Mouse (Mus musculus): Measurements from ENCODE around the gene Cdh23.
"Not testable (repeated sequence)": the region's sequence is repeated elsewhere in the genome, so short reads cannot be mapped to it uniquely, and the experiment has no call there.

Gene Cdh23

DNA sequence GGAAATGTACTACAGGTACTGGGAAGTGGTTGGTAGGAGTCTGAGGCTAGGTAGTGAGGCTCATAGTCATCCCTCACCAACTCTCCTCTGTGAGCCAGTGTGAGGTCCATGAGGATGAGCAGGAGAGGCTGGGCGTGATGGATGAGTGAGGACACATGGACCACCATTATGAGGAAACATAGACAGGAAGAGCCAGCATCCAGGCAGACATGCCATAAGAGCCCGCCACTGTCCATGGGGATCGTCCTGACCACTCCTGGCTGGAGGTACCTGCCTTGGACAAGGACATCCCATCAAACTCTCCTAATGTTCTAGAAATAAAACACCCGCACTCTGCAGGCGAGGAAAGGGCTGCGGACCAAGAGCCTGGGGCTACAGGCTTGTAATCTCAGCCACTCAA is at the start of gene Cdh23:
Gene Cdh23, minus strand, starts transcription at position 101 of the 400 bp plus-strand sequence.
- no peak for DNase-seq (ENCODE audit: low spot score)

DNA sequence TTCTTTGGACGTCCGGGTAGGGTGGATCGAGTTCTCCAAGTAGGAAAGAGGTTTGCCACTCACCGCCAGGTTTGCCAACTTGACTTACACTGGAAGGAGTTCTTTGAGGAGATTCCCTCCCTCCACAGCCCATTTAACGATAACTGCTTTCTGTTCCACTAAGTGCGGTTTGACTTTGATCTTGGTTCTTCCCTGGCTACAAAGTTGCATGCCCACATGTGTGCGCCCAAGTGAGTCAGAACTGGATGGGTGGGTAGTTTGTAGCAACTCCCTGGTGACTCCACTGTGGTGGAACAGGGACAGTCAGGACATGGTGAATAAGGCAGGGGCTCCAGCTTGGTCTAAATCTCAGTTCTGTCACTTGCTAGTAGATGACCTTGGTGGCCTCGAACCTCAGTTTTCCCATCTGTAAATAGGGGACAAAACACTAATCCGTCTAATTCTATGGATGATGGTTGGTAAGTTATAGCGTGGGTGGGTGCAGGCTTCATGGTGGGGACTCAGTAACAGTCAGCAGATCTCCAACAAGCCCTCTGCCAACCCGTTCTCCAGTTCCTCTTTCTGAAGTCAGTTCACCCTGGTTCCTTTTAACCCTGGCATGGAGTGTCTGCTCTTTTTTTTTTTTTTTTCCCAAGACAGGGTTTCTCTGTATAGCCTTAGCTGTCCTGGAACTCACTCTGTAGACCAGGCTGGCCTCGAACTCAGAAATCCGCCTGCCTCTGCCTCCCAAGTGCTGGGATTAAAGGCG is 48.4 kb upstream of the Cdh23 start:
- DNase-seq (ENCODE audit: low spot score), result no peak

DNA sequence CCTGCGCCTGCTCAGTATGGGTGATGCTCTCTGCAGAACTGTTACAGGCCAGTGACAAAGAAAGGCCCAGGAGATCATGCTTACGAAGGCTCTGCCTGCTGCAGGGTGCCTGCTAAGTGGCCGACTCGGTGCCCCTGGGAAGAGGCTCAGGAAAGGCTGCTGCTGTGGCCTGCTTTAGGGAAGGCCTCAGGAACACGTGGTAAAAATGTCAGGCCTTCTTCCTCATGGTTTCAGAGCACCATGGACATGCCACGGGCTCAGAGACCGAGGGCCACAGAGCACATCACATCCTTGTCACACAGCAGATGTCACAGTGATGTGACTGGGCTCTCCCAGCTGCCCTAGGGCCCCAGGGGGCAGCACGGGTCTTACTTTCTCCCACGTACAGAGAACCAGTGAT is 47.4 kb upstream of the Cdh23 start:
- no peak for DNase-seq (ENCODE audit: low spot score)

DNA sequence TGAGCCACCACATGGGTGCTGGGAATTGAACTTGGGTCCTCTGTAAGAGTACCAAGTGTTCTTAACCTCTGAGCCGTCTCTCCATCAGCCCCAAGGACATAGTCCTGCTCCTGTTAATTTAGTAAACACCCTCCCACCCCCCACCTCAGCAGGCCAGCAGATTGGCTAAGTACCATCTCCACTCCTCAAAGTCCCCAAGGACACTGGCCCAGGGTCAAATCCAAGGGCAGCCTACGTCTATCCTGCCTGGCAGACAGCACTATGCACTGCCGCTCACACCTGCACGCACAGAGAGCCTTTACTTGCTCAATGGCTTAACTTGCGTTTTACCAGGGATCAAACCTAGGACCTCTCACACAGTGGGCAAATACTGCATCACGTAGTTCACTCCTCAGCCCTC is 46.7 kb upstream of the Cdh23 start:
- DNase-seq (ENCODE audit: low spot score), result no peak

DNA sequence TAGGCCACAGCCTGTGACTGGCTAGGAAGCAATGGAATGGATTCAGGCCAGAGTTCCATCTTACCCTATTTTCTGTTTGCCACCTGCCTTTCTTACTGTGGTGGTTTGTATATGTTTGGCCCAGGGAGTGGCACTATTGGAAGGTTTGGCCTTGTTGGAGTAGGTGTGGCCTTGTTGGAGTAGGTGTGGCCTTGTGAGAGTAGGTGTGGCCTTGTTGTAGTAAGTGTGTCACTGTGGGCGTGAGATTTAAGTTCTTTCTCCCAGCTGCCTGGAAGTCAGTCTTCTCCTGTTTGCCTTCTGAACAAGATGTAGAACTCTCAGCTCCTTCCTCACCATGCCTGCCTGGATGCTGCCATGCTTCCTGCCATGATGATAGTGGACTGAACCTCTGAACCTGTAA is 46.0 kb upstream of the Cdh23 start:
- DNase-seq (ENCODE audit: low spot score), result not testable (repeated sequence)

DNA sequence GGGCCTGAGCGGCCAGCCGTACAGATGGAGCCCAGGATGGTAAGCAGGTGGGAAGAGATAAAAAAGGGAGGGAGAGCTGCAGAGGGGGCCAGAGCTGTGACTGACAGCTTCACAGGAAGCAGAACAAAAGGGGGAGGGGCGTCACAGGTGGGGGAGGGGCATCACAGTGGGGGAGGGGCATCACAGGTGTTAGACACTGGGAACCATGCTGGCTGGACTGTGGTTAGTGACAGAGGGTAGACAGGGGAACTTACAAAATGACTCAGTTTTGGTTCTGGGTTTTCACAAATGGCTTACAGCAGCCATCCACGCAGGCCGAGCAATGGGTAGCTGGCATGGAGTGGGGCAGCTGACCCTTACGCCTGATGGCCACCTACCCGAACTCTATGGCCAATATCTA is 45.1 kb upstream of the Cdh23 start:
- no peak for DNase-seq (ENCODE audit: low spot score)

DNA sequence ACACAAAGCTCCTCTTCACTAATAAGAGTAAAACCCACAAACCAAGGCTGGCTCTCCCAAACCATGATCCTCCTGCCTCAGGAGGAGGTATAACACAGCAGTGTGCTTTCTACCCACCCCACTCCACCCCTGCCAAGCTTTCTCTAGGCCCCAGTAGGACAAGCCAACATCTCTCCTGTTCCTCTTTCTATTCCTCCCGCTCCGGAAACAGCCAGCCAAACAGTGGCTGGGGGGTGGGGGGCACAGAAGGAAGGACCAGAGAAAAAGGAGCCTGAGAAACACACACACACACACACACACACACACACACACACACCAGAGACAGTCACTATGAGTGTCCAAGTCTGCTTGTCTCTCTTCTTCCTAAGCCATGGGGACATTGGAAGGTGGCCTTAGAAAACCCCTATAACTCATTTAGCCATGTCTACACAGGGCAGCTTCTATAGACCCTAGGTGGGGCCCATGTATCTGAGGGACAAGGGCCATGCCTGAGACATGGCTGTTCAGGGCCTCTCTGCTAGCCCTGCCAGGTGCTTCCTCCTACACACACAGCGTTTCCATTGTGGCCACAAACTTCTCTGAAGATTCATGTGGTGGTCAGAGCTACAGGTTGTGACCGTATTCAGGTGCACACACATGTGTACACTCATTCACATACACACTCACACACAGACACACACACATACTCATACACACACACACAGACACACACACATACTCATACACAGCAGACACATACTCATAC is 43.5 kb upstream of the Cdh23 start:
- DNase-seq (ENCODE audit: low spot score), result no peak

DNA sequence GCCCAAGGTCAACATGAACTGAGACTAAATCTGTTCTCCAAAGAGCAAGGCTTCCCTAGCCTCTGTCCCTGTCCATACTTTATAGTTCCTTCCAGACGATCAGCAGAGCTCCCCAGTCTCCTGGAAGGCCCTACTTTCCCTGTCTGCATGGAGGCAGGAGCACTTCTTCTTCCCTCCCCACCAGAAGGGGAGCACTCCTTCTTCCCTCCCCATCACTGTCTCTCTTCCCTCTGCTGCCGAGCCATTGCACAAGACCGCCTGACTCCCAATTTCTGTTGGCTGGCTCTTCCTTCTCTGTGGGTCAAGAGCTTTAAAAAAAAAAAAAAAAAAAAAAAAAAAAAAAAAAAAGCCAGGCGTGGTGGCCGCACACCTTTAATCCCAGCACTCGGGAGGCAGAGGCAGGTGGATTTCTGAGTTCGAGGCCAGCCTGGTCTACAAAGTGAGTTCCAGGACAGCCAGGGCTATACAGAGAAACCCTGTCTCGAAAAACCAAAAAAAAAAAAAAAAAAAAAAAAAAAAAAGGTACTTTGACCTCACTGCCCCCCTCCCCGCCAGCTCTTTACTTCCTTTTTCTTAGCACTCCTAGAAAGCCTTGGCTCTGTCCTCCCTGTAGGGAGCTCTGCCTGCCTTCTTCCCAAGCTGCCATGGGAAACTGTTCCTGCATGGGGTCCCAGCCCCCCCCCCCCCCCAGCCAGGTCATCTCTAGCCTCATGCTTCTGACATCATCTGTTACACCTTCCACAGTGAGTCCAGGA is 41.8 kb upstream of the Cdh23 start:
- no peak for DNase-seq (ENCODE audit: low spot score)

DNA sequence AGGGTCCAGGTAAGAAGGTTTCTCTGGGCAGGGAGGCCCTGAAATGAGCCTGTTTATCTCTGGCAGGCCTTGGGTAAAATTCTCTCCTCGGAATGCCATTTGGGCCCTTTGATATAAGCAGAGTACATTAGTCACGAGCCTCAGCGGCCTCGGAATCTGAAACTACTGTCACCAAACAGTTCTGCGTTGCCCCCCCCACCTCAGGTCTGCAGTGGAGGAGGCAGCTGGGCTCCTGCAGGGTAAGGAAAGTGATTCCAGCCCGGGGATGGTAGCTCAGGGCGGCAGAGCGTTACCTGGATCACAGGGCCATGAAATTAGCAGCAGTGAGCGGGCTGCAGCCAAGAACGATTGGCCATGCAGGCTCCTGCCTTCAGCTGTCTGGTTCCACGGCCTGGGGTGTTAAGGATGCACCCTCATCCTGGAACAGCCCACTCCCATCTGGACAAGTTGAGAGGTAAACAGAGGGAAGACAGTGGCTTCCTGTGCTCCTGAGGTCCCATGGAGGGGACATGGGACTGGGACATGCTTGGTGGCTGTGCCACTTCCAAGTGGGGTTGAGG is 41.0 kb upstream of the Cdh23 start:
- DNase-seq (ENCODE audit: low spot score), result no peak

DNA sequence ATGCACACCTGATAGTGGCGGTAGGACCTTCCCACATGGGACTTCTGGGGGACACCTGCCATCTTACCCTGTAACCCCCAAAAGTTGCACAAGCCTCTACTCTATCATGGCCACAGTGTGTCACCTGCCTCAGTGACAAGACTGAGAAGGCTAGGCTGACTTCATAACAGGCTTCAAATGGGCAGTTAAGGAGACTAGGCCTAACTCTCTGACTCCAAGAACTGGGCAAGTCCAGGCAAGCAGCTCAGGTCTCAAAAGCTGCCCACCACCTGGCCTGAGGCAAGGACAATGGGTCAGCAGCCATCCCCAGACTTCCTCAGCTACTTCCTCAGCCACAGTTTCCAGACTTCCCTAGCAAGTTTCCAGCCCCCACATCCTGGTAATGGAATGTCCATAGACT is 39.4 kb upstream of the Cdh23 start:
- no peak for DNase-seq (ENCODE audit: low spot score)

DNA sequence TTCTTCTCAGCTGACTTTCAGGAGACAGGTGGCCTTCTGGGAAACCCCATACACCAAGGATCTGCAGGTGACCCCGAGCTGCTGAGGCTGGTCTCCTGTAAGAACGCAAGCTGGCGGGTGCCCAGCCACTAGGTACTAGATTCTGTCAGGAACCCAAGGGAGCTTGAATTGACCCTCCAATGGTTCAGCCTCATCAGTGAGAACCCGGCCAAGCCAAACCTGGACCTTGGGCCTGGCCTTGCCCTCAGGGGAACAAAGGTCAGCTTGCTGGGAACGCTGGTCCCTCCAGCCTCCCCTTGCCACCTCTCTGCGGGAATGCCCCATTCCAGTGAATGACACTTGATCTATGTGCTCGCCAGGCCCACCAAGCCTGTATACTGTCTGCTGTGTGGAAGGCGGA is 37.2 kb upstream of the Cdh23 start:
- DNase-seq (ENCODE audit: low spot score), result no peak

DNA sequence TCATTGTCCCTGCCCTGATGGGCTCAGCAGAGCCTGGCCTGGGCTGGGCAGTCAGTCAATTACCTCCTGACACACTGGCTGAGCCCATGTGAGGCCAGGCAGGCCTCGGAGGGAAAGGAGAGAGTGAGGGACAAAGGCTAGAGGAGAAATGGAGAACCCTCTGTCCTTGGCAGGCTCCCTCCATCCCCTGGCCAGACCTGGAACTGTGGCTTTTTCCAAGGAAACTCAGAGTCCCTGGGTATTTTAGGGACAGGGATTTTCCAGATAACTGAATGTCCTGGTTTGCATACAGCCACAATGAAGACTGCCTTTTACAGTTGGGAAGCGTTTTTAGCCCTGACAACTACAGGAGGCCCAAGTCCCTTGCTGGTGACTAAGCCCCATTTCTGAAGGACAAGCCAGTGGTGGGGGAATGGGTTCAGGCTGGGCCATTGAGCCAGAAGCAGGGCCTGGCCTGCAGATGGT is 36.1 kb upstream of the Cdh23 start:
- no peak for DNase-seq (ENCODE audit: low spot score)

DNA sequence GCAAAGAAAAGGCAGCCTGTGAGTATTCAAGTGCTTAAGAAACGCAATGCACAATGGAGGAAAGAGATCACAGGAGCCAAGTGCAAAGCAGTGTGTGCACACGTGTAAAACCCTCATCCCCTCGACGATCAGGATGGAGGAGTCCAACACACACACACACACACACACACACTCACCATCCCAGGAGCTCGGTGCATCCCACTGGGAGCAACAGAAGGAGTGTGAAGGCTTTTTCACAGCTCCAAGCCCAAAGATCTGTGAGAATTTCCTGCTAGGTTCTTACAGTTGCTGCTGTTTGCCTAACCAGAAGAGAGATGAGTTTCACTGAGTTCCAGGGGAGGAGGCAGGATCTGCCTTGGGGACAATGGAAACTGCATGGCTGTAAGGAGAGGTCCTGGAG is 35.5 kb upstream of the Cdh23 start:
- DNase-seq (ENCODE audit: low spot score), result no peak

DNA sequence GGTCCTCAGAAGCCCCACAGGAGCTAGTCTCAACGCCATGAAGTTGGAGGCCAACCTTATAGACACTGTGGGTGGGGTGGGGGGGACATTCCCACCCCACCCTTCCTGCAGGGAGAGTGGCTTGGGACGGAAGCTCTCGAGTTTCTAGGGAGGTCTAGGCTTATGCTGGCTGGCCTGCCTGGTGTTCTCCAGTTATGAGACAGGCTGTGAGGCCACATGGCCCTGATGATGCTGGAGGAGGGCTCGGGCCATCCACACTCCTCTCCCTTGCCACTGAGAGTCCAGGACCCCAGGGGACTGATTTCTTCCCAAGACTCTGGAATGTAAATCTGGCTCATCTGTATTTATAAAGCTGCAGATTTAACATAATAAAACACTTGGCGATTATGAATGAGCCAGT is 31.0 kb upstream of the Cdh23 start:
- no peak for DNase-seq (ENCODE audit: low spot score)

DNA sequence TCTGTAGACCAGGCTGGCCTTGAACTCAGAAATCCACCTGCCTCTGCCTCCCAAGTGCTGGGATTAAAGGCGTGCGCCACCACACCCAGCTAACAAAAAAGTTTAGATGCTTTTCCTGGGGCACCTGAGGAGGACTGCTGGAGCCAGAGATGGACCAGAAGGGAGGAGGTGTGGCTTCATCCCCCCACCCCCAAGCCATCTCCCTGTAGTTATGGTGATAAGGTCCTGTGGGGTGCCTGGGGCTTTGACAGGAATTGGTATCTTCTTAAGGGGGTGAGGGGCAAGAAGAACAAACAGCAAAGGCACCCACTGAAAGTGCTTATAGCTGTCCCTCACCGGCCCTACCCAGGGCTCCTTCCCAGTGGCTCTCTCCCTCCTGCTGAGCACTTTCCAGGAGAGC is 30.6 kb upstream of the Cdh23 start:
- DNase-seq (ENCODE audit: low spot score), result no peak

DNA sequence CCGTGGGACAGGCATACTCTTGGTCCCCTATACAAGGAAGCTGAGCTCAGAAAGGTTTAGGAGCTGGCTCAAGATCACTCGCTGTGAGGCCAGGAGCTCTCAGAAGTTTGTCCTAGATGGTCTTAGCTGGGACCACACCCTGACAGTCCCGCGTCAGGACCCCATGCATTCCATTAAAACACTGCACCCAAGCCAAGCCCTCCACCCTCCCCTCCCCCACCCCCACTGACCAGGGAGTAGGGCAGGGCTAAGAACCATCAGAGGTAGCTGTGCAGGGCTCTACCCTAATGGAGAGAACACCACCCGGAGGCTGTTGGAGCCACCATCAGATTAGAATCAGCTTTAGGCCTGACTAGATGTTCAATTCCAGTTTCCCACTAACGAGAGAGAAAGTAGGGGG is 28.2 kb upstream of the Cdh23 start:
- DNase-seq (ENCODE audit: low spot score), result no peak

DNA sequence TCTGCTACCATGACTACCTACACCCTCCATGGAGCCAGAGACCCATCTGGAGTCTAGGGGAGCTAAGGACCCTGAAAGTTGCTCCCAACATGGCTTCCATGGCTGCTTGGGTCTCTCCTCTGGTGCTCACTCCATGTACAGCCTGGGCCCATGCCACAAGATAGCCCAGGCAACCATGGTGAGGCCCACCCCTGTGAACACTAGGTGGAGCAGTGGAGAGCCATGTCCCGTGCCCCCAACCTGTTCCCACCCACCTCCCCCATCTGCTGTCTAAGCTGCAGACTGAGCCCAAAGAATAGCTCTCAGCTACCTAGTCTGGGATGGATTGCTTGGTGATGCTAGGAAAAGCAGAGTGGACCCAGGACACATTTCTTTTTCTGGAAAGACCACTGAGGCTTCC is 27.1 kb upstream of the Cdh23 start:
- no peak for DNase-seq (ENCODE audit: low spot score)

DNA sequence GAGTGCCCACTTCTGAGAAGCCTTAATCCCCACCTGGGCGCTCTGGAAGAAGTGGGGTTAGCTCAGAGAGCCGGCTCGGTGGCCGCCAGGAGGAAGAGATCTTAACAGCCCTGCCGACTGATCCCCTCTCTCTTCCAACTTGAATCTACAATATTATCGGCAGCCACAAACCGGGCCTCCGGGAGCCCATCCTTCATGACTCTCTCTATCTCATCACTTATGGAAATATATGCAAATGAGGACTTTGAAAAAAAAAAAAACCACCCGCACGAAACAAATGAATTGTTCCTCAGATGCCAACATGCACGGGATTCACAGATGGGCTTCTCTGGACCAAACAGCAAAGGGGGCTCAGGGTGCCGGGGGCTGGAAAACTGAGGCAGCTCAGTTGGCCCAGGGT is 25.4 kb upstream of the Cdh23 start:
- no peak for DNase-seq (ENCODE audit: low spot score)

DNA sequence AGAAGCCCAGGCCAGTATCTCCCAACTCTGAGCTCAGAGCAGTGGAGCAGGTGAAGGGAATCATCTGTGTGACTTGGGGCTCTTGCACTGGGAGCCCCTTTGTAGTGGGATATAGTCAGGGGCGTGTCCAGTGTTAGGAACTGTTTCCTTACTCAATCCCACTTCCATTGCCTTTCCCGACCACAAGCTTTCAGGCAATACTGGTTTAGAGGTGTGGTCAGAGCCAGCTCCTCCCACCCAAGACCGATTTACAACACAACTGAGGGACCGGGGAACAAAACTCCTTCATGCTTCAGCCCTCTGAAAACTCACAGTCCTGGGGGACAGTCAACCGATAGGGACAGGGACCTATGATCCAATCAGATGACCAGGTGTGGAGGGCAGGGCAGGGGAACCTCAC is 24.2 kb upstream of the Cdh23 start:
- DNase-seq (ENCODE audit: low spot score), result no peak

DNA sequence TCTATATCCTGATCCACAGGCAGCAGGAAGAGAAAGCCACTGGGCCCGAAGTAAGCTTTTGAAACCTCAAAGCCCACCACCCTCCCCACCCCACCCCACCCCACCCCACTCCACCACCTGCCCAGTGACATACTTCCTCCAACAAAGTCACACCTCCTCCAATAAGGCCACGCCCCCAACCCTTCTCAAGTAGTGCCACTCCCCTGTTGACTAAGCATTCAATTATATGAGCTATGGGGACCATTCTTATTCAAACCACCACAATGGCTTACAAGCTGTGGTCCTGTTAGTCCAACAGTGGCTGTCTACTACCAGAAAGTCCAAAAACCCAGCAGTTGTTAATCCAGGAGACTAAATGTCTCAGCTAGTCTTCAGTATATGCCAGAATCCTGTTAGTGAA is 22.2 kb upstream of the Cdh23 start:
- DNase-seq (ENCODE audit: low spot score), result no peak

DNA sequence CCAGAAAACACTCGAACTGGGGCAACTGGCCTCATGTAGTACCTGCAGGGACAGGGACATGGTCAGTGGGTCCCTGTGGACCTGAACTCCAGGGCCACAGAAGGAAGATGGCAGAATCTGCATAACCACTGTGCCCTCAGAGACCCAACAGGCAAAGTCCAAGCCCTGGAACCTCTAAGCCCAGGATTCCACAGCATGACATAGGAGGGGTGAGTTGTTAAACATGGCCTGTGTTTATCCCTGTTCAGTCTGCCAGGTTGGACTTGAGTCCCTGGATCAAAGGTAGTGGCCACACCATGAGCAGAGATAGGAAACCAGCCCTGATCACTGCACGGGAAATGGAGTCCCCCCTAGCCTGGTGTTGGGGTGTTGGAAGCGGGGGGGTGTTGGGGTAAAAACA is 20.2 kb upstream of the Cdh23 start:
- no peak for DNase-seq (ENCODE audit: low spot score)

DNA sequence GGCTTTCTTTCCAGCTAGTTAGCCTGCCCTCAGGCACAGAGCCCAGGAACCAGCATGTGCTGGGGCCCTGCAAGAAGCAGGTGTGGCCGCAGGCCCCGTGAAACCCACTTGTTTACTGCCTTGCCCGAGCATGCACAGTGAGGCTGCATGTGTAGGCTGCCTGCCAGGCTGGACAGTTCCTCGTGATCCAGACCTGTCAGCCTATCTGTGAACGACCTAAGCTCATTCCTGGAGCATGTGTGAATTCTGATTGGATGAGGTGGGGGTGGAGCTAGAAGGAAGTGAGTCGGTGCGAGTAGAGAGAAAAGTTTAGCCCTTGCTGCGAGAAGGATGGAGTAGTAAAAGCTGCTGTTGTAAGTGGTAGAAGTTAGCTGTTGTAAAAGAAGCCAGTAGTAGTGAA is 16.0 kb upstream of the Cdh23 start:
- not testable (repeated sequence) for DNase-seq (ENCODE audit: low spot score)

DNA sequence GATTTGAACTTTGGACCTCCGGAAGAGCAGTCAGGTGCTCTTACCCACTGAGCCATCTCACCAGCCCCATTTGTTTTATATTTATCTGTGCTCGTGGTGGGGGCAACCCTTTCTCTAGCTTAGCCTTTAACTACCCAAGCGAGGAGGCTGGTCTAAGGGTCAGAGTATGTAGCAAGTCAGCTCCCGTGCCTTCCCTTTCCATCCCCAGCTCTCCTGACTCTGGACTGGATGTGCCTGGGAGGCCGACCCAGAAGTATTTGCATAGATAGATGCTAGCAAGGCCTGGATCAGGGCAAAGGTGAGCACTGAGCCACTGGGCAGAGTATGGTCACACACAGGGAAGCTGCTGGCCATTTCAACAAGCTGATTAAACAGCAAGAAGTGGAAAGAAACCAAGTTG is 12.5 kb upstream of the Cdh23 start:
- peak; percentile 85 for DNase-seq (ENCODE audit: low spot score)

All from yolk sac, embryonic 10.5 days (tissue).